ENCODE assay signal across 8 mouse cellular contexts in genomic region chr14:46885891-46886301, GRCm38 (mm10). TPM values are rescaled to one million over a fixed set of nuclear protein-coding genes. Genes with fewer than 3 reads are reported as not detected.
DNase-seq lines count a peak whose midpoint lies in the region; ATAC-seq and TF ChIP-seq lines count a peak whose summit lies in the region.

No protein-coding gene starts in this region.

- peak; percentile 38 to 45 for DNase-seq in lung, adult 18-20 months
- DNase-seq in lung, postnatal 25 days (ENCODE audit: low spot score): no peak
- DNase-seq in embryonic facial prominence, embryonic 10.5 days (ENCODE audit: low spot score): peak; percentile 52
- peak; percentile 77 for DNase-seq in heart, adult 9 months (ENCODE audit: low spot score in 2 of 2)
- DNase-seq in kidney, adult 18-20 months: peak; percentile 18
- DNase-seq in liver, postnatal 0 days: no peak
- peak; percentile 12 for DNase-seq in retina, embryonic 14.5 days (ENCODE audit: low spot score)

- no peak overlapping the region for H3K9ac ChIP-seq in liver, postnatal 0 days (replicated peaks)

- peak overlapping the region; percentile 79 for H3K4me3 ChIP-seq in embryonic facial prominence, embryonic 10.5 days
- H3K4me3 ChIP-seq in liver, postnatal 0 days (ENCODE audit: low read depth, low read length): peak overlapping the region; percentile 51; the same call in 1 of the 2 replicates

- H3K4me1 ChIP-seq in embryonic facial prominence, embryonic 10.5 days: peaks cover 53% of the 10 kb centered on the region
- peaks cover 4% of the 10 kb centered on the region; the same call in 1 of the 2 replicates for H3K4me1 ChIP-seq in liver, postnatal 0 days (ENCODE audit: insufficient read depth)

- no peak for TF ChIP-seq CTCF in liver, postnatal 0 days (IDR thresholded peaks at IDR 0.05; ENCODE audit: low read depth)

- 19% methylated on average over 5 of the region's 5 CpGs for WGBS in embryonic facial prominence, embryonic 10.5 days
- WGBS in liver, postnatal 0 days (ENCODE audit: insufficient replicate concordance): 26% methylated on average over 5 of the region's 5 CpGs

- no peak for ATAC-seq in liver, postnatal 0 days
- no peak for ATAC-seq in erythroid progenitor cell, adult 5-6 weeks (replicated peaks; ENCODE audit: low FRiP score, poor library complexity, severe bottlenecking)

- peak overlapping the region; percentile 85 for H3K4me2 ChIP-seq in liver, postnatal 0 days (ENCODE audit: low read depth, low read length)

- no peaks in the 10 kb centered on the region for H3K9me3 ChIP-seq in embryonic facial prominence, embryonic 10.5 days
- no peaks in the 10 kb centered on the region for H3K9me3 ChIP-seq in liver, postnatal 0 days (ENCODE audit: low read length)

- peaks cover 5% of the 10 kb centered on the region for H3K36me3 ChIP-seq in embryonic facial prominence, embryonic 10.5 days (replicated peaks)
- no peaks in the 10 kb centered on the region for H3K36me3 ChIP-seq in liver, postnatal 0 days (replicated peaks; ENCODE audit: insufficient read depth, low read length)

- no peak for TF ChIP-seq EP300 in liver, postnatal 0 days (IDR thresholded peaks at IDR 0.05; ENCODE audit: low read depth)

- no peaks in the 10 kb centered on the region for H3K27me3 ChIP-seq in embryonic facial prominence, embryonic 10.5 days (replicated peaks; ENCODE audit: low read depth, poor library complexity, severe bottlenecking)
- peaks cover 46% of the 10 kb centered on the region for H3K27me3 ChIP-seq in liver, postnatal 0 days (ENCODE audit: insufficient read depth, low read length)

- peak overlapping the region; percentile 42 for H3K27ac ChIP-seq in embryonic facial prominence, embryonic 10.5 days (replicated peaks)
- no peak overlapping the region for H3K27ac ChIP-seq in liver, postnatal 0 days (ENCODE audit: low read depth)

RNA-seq across cellular contexts. Expression of gene Samd4, which starts 3.2 kb away (rescaled TPM):
- 3.1 and 4.6 TPM in 2 replicates for polyA plus RNA-seq in embryonic facial prominence, embryonic 10.5 days (2016; fragmentation: Nextera tagmentation; extraction: Ambion mirVana)
- polyA plus RNA-seq in liver, postnatal 0 days (2015; fragmentation: Nextera tagmentation; extraction: Ambion mirVana): 0.34 and 0.45 TPM in 2 replicates
- total RNA-seq in erythroid progenitor cell, adult 5-6 weeks (2015; ENCODE audit: low replicate concordance): 2.9 and 3.8 TPM in 2 replicates
- total RNA-seq in erythroid progenitor cell, adult 5-6 weeks (2017; ENCODE audit: low replicate concordance): 0.45 and 2.2 TPM in 2 replicates

RNA-seq across cellular contexts. Expression of gene Cgrrf1, which starts 54.0 kb away (rescaled TPM):
- 32.1 and 35.9 TPM in 2 replicates for polyA plus RNA-seq in embryonic facial prominence, embryonic 10.5 days (2016; fragmentation: Nextera tagmentation; extraction: Ambion mirVana)
- polyA plus RNA-seq in liver, postnatal 0 days (2015; fragmentation: Nextera tagmentation; extraction: Ambion mirVana): 34.8 and 35.2 TPM in 2 replicates
- 47.4 and 49.4 TPM in 2 replicates for total RNA-seq in erythroid progenitor cell, adult 5-6 weeks (2015; ENCODE audit: low replicate concordance)
- total RNA-seq in erythroid progenitor cell, adult 5-6 weeks (2017; ENCODE audit: low replicate concordance): 51.3 and 56.2 TPM in 2 replicates

Comparison
In these comparisons a context has a peak if more than half of its experiments do, and no peak if none do; other contexts are left out.
1. DNase-seq: peak in lung, adult 18-20 months (2 of 2), embryonic facial prominence, embryonic 10.5 days (single experiment), heart, adult 9 months (2 of 2), kidney, adult 18-20 months (single experiment) and retina, embryonic 14.5 days (single experiment); none in lung, postnatal 25 days (single experiment) and liver, postnatal 0 days (single experiment).